Mouse (Mus musculus) right cerebral cortex, postnatal 36 days (tissue): Measurements from ENCODE around the gene Ndufb4.
A peak's percentile ranks its signal among the peaks of the same experiment; 100 is the strongest.
"Not testable (repeated sequence)": the region's sequence is repeated elsewhere in the genome, so short reads cannot be mapped to it uniquely, and the experiment has no call there.

Source experiments
- DNase-seq, 2 experiments: peaks; one replicate each; pipeline ENCODE4 v3.0.0; 2022; ENCODE audit warnings: low spot score in 2 of 2, mixed read lengths in 1 of 2

Ndufb4 gene

GRCm38 (mm10) chr16:37653731-37654657, at the start of gene Ndufb4:
Gene Ndufb4, minus strand, starts transcription at chr16:37654453.
- DNase-seq: peak; percentile 92 to 94

GRCm38 (mm10) chr16:37703884-37704283, 49.6 kb upstream of the Ndufb4 start:
- DNase-seq: no peak

- not testable (repeated sequence) for DNase-seq
Observed at GRCm38 (mm10) chr16:37700071-37700470, 45.8 kb upstream of the Ndufb4 start.

- DNase-seq: no peak
Observed at GRCm38 (mm10) chr16:37698767-37699166, 44.5 kb upstream of the Ndufb4 start.

GRCm38 (mm10) chr16:37697271-37697670, 43.0 kb upstream of the Ndufb4 start:
- no peak for DNase-seq

GRCm38 (mm10) chr16:37690932-37691730, 36.9 kb upstream of the Ndufb4 start:
- DNase-seq: no peak

GRCm38 (mm10) chr16:37690465-37690864, 36.2 kb upstream of the Ndufb4 start:
- DNase-seq: no peak

GRCm38 (mm10) chr16:37689934-37690333, 35.7 kb upstream of the Ndufb4 start:
- DNase-seq: no peak

- no peak for DNase-seq
Observed at GRCm38 (mm10) chr16:37689251-37689926, 35.1 kb upstream of the Ndufb4 start.

- no peak for DNase-seq
Observed at GRCm38 (mm10) chr16:37688181-37688580, 33.9 kb upstream of the Ndufb4 start.

GRCm38 (mm10) chr16:37687301-37687980, 33.2 kb upstream of the Ndufb4 start:
- DNase-seq: no peak

- DNase-seq: no peak
Observed at GRCm38 (mm10) chr16:37686834-37687233, 32.6 kb upstream of the Ndufb4 start.

GRCm38 (mm10) chr16:37685946-37686600, 31.8 kb upstream of the Ndufb4 start:
- DNase-seq: no peak

GRCm38 (mm10) chr16:37684634-37685441, 30.6 kb upstream of the Ndufb4 start:
- DNase-seq: peak; percentile 61 to 63

- peak in 1 of 2 experiments; percentile 40 for DNase-seq
Observed at GRCm38 (mm10) chr16:37684259-37684633, 30.0 kb upstream of the Ndufb4 start.

- no peak for DNase-seq
Observed at GRCm38 (mm10) chr16:37683154-37684130, 29.2 kb upstream of the Ndufb4 start.

- peak; percentile 84 to 88 for DNase-seq
Observed at GRCm38 (mm10) chr16:37682309-37682975, 28.2 kb upstream of the Ndufb4 start.

GRCm38 (mm10) chr16:37680831-37681230, 26.6 kb upstream of the Ndufb4 start:
- no peak for DNase-seq
